Mouse (Mus musculus) cerebellum, postnatal 4 days (tissue): ENCODE data around the gene Zfp936.
"Not testable (repeated sequence)": the region's sequence is repeated elsewhere in the genome, so short reads cannot be mapped to it uniquely, and the experiment has no call there.

Source experiments
- DNase-seq, 2 experiments: peaks; one replicate each; pipeline ENCODE4 v3.0.0; 2022; ENCODE audit warnings: low spot score in 2 of 2, mixed read lengths in 1 of 2

Gene Zfp936

GRCm38 (mm10) chr7:43113929-43114328 is at the start of gene Zfp936:
Gene Zfp936 (plus strand): TSS chr7:43114229.
- not testable (repeated sequence) for DNase-seq

- DNase-seq = no peak
These were observed 36.2 kb upstream of the Zfp936 start for GRCm38 (mm10) chr7:43077831-43078230.

DNA sequence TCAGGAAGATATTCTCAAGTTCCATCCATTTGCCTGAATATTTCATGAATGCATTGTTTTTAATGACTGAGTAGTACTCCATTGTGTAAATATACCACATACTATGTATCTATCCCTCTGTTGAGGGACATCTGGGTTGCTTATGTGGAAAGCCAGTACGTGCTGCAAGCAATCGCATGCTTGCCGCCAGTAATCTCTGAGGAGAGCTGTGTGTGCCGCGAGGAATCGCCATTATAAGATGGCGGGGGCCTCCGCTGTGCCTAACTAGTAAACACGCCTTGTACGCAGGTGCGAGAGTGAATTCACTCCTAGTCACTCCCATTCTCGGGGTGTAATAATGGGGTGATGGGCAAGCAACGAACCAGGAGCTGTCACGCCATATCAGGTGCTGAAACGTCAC is 14.7 kb downstream of the Zfp936 start:
- not testable (repeated sequence) for DNase-seq

GRCm38 (mm10) chr7:43164121-43164520 is 50.1 kb downstream of the Zfp936 start:
- DNase-seq = not testable (repeated sequence)

DNA sequence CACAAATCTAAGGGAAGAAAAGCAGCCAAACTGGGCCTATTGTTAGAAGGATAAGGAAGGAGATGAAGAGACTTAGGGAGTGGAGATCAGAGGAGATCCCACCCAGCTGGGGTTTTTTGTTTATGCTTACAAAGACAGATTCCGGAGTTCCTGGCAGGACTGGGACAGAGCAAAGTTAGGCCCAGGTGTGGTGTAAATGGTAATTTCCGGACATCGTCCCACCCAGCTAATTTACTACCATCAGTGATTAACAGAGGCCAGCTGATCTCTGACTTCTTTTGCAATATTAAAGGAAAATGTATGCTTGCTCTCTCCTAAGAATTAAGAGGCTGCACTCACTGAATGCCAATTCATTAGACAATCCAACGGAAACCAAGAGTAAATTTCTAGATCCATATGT is 53.1 kb downstream of the Zfp936 start:
- DNase-seq = not testable (repeated sequence)

DNA sequence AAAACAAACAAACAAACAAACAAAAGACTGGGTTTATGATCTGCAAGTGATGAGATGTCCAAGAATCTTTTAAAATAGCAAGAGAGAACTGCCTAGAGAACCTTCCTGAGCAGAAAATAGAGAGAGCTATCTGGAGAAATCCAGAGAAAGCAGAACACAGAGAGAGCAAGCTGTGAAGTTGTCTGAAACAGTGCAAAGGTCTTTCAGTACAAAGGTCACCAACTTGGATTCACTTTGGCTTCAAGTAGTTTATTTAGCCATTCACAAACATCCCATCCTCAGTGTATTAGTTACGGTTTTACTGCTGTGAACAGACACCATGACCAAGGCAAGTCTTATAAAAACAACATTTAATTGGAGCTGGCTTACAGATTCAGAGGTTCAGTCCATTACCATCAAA is 53.8 kb downstream of the Zfp936 start:
- DNase-seq = not testable (repeated sequence)

DNA sequence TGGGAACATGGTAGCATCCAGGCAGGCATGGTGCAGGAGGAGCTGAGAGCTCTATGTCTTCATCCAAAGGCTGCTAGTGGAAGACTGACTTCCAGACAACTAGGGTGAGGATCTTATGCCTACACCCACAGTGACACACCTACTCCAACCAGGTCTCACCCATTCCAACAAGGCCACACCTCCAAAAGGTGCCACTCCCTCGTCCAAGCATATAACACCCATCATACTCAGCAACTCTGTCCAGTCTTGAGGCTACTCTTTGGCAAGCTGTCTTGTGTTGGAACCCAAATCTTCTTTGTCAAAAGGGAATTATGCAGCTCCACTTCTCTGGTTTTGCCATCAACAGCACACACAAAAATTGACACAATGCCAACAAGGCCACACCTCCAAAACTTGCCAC is 54.2 kb downstream of the Zfp936 start:
- not testable (repeated sequence) for DNase-seq

DNA sequence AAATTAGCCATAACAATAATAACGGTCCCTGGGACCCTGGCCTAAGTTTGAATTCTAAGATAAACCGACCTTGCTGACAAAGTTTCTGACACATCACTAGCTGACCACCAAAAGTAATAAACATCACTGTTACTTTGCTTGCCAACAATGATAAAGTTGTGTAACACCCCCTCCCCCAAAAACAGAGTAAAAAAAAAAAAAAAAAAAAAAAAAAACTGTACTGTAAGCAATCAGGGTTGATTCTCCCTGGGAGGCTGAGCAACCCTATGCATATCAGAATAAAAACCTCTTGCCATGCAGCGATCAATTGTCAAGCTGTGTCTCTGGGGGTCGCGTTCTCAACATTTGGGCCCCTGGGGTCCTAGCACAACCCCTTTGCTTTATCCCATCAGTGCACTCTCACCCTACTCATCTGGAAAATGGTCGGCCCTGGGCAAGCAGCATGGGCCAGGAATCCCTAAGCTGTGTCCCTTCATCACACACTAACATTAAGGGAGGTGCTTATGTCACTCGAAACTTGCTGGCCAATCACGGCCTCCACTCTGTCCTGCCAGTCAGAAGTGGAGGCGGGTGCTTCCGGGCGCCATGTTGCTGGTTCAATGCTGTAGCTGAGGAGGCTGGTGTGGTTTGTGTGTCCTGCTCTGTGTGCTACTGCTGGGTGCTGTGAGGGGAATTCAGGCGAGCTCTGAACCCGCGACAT is 63.1 kb downstream of the Zfp936 start:
- DNase-seq = no peak

- not testable (repeated sequence) for DNase-seq
These were observed 99.8 kb downstream of the Zfp936 start for GRCm38 (mm10) chr7:43213781-43214180.
